Mouse (Mus musculus): ENCODE results near the gene Tbc1d21. TPM values are rescaled to one million over a fixed set of nuclear protein-coding genes. Genes with fewer than 3 reads are reported as not detected.

The Tbc1d21 gene
- polyA plus RNA-seq, 1 experiment from 2014 or later: not detected

DNA sequence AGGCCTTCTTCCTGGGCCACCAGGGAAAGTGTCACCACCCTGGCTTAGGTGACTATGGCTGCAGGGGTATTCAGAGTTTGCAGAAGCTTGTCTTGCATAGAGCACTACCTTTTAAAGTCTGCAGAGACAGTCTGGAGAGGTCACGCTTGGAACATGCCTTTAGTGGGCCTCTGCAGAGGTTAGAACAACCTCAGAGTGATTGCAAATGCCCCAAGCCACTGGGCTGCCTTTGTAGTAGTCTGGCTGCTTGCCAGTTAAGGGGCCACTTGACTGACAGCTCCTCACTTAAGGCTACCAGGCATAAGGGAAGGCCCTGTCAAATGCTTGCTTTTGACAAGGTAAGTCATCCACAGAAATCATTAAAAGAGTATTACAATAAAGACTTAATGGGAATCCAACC is 42.9 kb downstream of the Tbc1d21 start:
- Histone ChIP-seq H3K4me1 (replicated peaks; ENCODE audit: control insufficient read depth, insufficient read depth, low read length) (no peaks in the 10 kb centered on the region), H3K9ac (ENCODE audit: low read length) (no peak overlapping the region), H3K27me3 (ENCODE audit: control insufficient read depth, insufficient read depth, low read length) (no peaks in the 10 kb centered on the region), H3K4me2 (ENCODE audit: low read depth, low read length, severe bottlenecking) (no peak overlapping the region), H3K9me3 (ENCODE audit: control insufficient read depth, low read length) (no peaks in the 10 kb centered on the region), H3K27ac (ENCODE audit: low read depth, low read length) (no peak overlapping the region), H3K36me3 (ENCODE audit: control insufficient read depth, insufficient read depth, low read length) (no peaks in the 10 kb centered on the region), H3K4me3 (ENCODE audit: low read depth, low read length) (no peak overlapping the region)
- ATAC-seq (replicated peaks; ENCODE audit: low FRiP score) (no peak), DNase-seq (ENCODE audit: low spot score) (no peak)
- 50% methylated on average over 1 of the region's 1 CpGs for WGBS

GRCm38 (mm10) chr9:58326477-58327180 is 43.6 kb downstream of the Tbc1d21 start:
- no peaks in the 10 kb centered on the region for H3K4me1 ChIP-seq (replicated peaks; ENCODE audit: control insufficient read depth, insufficient read depth, low read length)
- WGBS: 32% methylated on average over 4 of the region's 4 CpGs
- H3K27ac ChIP-seq (ENCODE audit: low read depth, low read length): no peak overlapping the region
- no peak for DNase-seq (ENCODE audit: low spot score)
- H3K27me3 ChIP-seq (ENCODE audit: control insufficient read depth, insufficient read depth, low read length): no peaks in the 10 kb centered on the region
- no peaks in the 10 kb centered on the region for H3K9me3 ChIP-seq (ENCODE audit: control insufficient read depth, low read length)
- ATAC-seq (replicated peaks; ENCODE audit: low FRiP score): no peak
- H3K36me3 ChIP-seq (ENCODE audit: control insufficient read depth, insufficient read depth, low read length): no peaks in the 10 kb centered on the region
- H3K4me3 ChIP-seq (ENCODE audit: low read depth, low read length): no peak overlapping the region
- no peak overlapping the region for H3K4me2 ChIP-seq (ENCODE audit: low read depth, low read length, severe bottlenecking)
- H3K9ac ChIP-seq (ENCODE audit: low read length): no peak overlapping the region

DNA sequence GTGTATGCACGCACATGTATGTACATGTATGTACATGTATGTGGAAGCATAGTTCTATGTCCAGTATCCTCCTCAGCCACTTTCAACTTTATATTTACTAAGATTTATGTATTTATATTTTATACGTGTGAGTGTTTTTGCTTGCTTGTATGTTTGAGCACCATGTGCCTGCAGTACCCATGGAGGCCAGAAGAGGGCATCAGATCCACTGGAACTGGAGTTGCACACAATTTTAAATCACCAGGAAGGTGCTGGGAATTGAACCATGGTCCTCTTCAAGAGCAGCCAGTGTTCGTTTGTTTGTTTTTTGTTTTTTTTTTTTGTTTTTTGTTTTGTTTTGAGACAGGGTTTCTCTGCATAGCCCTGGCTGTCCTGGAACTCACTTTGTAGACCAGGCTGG is 48.6 kb downstream of the Tbc1d21 start:
- Histone ChIP-seq H3K9ac (ENCODE audit: low read length) (no peak overlapping the region), H3K4me3 (ENCODE audit: low read depth, low read length) (no peak overlapping the region), H3K9me3 (ENCODE audit: control insufficient read depth, low read length) (no peaks in the 10 kb centered on the region), H3K4me1 (replicated peaks; ENCODE audit: control insufficient read depth, insufficient read depth, low read length) (no peaks in the 10 kb centered on the region), H3K36me3 (ENCODE audit: control insufficient read depth, insufficient read depth, low read length) (no peaks in the 10 kb centered on the region), H3K4me2 (ENCODE audit: low read depth, low read length, severe bottlenecking) (no peak overlapping the region), H3K27ac (ENCODE audit: low read depth, low read length) (no peak overlapping the region), H3K27me3 (ENCODE audit: control insufficient read depth, insufficient read depth, low read length) (no peaks in the 10 kb centered on the region)
- DNase-seq (ENCODE audit: low spot score): no peak
- no peak for ATAC-seq (replicated peaks; ENCODE audit: low FRiP score)
- WGBS: 94% methylated on average over 3 of the region's 3 CpGs

GRCm38 (mm10) chr9:58318317-58318716 is 51.9 kb downstream of the Tbc1d21 start:
- Histone ChIP-seq H3K4me2 (ENCODE audit: low read depth, low read length, severe bottlenecking) (no peak overlapping the region), H3K4me3 (ENCODE audit: low read depth, low read length) (no peak overlapping the region), H3K9me3 (ENCODE audit: control insufficient read depth, low read length) (no peaks in the 10 kb centered on the region), H3K9ac (ENCODE audit: low read length) (no peak overlapping the region), H3K36me3 (ENCODE audit: control insufficient read depth, insufficient read depth, low read length) (no peaks in the 10 kb centered on the region), H3K4me1 (replicated peaks; ENCODE audit: control insufficient read depth, insufficient read depth, low read length) (peaks cover 8% of the 10 kb centered on the region), H3K27me3 (ENCODE audit: control insufficient read depth, insufficient read depth, low read length) (no peaks in the 10 kb centered on the region), H3K27ac (ENCODE audit: low read depth, low read length) (no peak overlapping the region)
- WGBS: 83% methylated on average over 3 of the region's 3 CpGs
- ATAC-seq (replicated peaks; ENCODE audit: low FRiP score) (no peak), DNase-seq (ENCODE audit: low spot score) (peak; percentile 41)

DNA sequence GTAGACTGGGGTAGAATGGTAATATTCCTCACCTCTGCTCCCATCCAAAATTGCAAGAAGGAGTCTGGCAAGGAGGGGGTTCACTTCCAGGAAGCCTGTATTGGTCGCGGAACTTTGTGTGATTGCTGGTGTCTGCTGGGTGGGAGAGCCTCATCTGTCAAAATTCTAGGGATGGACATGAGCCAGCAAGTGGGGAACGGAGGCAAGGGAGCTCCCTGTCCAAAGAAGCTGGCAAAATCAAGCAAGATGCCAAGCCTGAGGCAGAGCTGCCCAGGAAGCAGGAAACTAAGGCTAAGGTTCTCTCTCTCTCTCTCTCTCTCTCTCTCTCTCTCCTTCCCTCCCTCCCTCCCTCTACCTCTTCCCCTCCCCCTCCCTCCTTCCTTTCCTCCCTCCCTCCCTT is 52.9 kb downstream of the Tbc1d21 start:
- Histone ChIP-seq H3K4me2 (ENCODE audit: low read depth, low read length, severe bottlenecking) (no peak overlapping the region), H3K4me1 (replicated peaks; ENCODE audit: control insufficient read depth, insufficient read depth, low read length) (peaks cover 14% of the 10 kb centered on the region), H3K27ac (ENCODE audit: low read depth, low read length) (no peak overlapping the region), H3K36me3 (ENCODE audit: control insufficient read depth, insufficient read depth, low read length) (no peaks in the 10 kb centered on the region), H3K4me3 (ENCODE audit: low read depth, low read length) (no peak overlapping the region), H3K9ac (ENCODE audit: low read length) (no peak overlapping the region), H3K27me3 (ENCODE audit: control insufficient read depth, insufficient read depth, low read length) (peaks cover 5% of the 10 kb centered on the region), H3K9me3 (ENCODE audit: control insufficient read depth, low read length) (no peaks in the 10 kb centered on the region)
- ATAC-seq (replicated peaks; ENCODE audit: low FRiP score): no peak
- 81% methylated on average over 3 of the region's 3 CpGs for WGBS
- DNase-seq (ENCODE audit: low spot score): no peak

DNA sequence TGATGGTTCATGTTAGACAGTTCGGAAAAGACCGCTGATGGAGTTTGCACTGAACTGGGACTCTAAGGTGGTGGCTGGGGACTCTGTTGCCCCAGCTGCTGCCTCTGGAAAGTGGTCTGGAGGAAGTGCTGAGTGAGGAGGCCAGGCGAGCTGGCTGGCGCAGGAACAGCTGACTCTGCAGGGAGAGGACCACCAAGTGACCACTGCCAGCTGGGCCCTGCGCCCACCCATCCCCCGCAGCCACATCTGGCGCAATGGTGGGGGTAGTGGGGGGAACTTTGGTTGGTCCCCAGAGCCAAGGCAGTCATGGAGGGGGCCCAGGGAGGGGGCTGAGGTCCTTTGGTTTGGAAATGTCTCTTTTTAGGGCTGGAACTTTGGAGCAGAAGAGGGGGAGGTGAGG is 53.5 kb downstream of the Tbc1d21 start:
- Histone ChIP-seq H3K27ac (ENCODE audit: low read depth, low read length) (no peak overlapping the region), H3K4me3 (ENCODE audit: low read depth, low read length) (no peak overlapping the region), H3K4me2 (ENCODE audit: low read depth, low read length, severe bottlenecking) (no peak overlapping the region), H3K27me3 (ENCODE audit: control insufficient read depth, insufficient read depth, low read length) (peaks cover 11% of the 10 kb centered on the region), H3K9me3 (ENCODE audit: control insufficient read depth, low read length) (no peaks in the 10 kb centered on the region), H3K4me1 (replicated peaks; ENCODE audit: control insufficient read depth, insufficient read depth, low read length) (peaks cover 19% of the 10 kb centered on the region), H3K36me3 (ENCODE audit: control insufficient read depth, insufficient read depth, low read length) (no peaks in the 10 kb centered on the region), H3K9ac (ENCODE audit: low read length) (no peak overlapping the region)
- peak; percentile 49 for DNase-seq (ENCODE audit: low spot score)
- no peak for ATAC-seq (replicated peaks; ENCODE audit: low FRiP score)
- 80% methylated on average over 7 of the region's 7 CpGs for WGBS

- Histone ChIP-seq H3K9me3 (ENCODE audit: control insufficient read depth, low read length) (no peaks in the 10 kb centered on the region), H3K4me1 (replicated peaks; ENCODE audit: control insufficient read depth, insufficient read depth, low read length) (peaks cover 19% of the 10 kb centered on the region), H3K36me3 (ENCODE audit: control insufficient read depth, insufficient read depth, low read length) (no peaks in the 10 kb centered on the region), H3K27ac (ENCODE audit: low read depth, low read length) (no peak overlapping the region), H3K9ac (ENCODE audit: low read length) (no peak overlapping the region), H3K27me3 (ENCODE audit: control insufficient read depth, insufficient read depth, low read length) (peaks cover 17% of the 10 kb centered on the region), H3K4me3 (ENCODE audit: low read depth, low read length) (no peak overlapping the region), H3K4me2 (ENCODE audit: low read depth, low read length, severe bottlenecking) (no peak overlapping the region)
- DNase-seq (ENCODE audit: low spot score) (peak; percentile 42), ATAC-seq (replicated peaks; ENCODE audit: low FRiP score) (no peak)
- 91% methylated on average over 2 of the region's 2 CpGs for WGBS
Measured at GRCm38 (mm10) chr9:58315850-58316249, 54.4 kb downstream of the Tbc1d21 start.

- H3K4me2 ChIP-seq (ENCODE audit: low read depth, low read length, severe bottlenecking): no peak overlapping the region
- peaks cover 17% of the 10 kb centered on the region for H3K27me3 ChIP-seq (ENCODE audit: control insufficient read depth, insufficient read depth, low read length)
- H3K9ac ChIP-seq (ENCODE audit: low read length): no peak overlapping the region; the same call in 1 of the 2 replicates
- H3K9me3 ChIP-seq (ENCODE audit: control insufficient read depth, low read length): no peaks in the 10 kb centered on the region
- no peaks in the 10 kb centered on the region for H3K36me3 ChIP-seq (ENCODE audit: control insufficient read depth, insufficient read depth, low read length)
- DNase-seq (ENCODE audit: low spot score) (peak; percentile 47), ATAC-seq (replicated peaks; ENCODE audit: low FRiP score) (no peak)
- peak overlapping the region; percentile 46; the same call in 1 of the 2 replicates for H3K27ac ChIP-seq (ENCODE audit: low read depth, low read length)
- peaks cover 19% of the 10 kb centered on the region for H3K4me1 ChIP-seq (replicated peaks; ENCODE audit: control insufficient read depth, insufficient read depth, low read length)
- 41% methylated on average over 5 of the region's 5 CpGs for WGBS
- H3K4me3 ChIP-seq (ENCODE audit: low read depth, low read length): no peak overlapping the region
Measured at GRCm38 (mm10) chr9:58314682-58315360, 55.4 kb downstream of the Tbc1d21 start.

All from forebrain, embryonic 11.5 days (tissue).